Mouse (Mus musculus): Measurements from ENCODE around the gene Ube2m.
A peak's percentile ranks its signal among the peaks of the same experiment; 100 is the strongest.
"Not testable (repeated sequence)": the region's sequence is repeated elsewhere in the genome, so short reads cannot be mapped to it uniquely, and the experiment has no call there.

The Ube2m gene

GRCm38 (mm10) chr7:13037901-13038555 is at the start of gene Ube2m:
Gene Ube2m (minus strand): TSS chr7:13038275.
- peak; percentile 100 for DNase-seq

- DNase-seq: no peak
Observed at GRCm38 (mm10) chr7:13072293-13072692, 34.2 kb upstream of the Ube2m start.

DNA sequence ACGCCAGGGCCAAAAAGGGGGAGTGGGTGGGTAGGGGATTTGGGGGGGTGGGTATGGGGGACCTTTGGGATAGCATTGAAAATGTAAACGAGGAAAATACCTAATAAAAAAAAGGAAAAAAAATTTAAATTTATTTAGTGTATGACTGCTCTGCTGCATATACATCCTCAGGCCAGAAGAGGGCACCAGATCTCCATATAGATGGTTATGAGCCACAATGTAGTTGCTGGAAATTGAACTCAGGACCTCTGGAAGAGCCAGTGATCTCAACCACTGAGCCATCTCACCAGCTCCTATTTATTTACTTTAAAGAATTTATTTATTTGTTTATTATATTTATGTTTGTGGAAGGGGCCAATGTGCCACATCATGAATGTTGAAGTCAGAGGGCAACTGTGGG is 25.3 kb upstream of the Ube2m start:
- DNase-seq: not testable (repeated sequence)

DNA sequence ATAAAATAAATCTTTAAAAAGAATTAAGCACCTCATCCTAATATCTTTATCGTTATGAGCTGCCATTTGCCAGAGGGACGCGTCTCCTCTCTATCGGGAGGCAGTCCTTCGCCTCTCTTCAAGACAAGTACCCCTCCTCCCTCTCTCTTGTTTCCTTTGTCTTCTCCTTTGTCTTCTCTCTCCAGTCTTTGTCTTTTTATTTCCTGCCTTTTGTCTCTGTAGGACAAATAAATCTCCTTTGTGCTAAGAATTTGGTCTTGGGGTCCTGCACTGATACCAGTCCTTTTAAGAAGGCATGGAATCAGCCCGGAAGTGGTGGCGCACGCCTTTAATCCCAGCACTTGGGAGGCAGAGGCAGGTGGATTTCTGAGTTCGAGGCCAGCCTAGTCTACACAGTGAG is 21.5 kb upstream of the Ube2m start:
- DNase-seq: no peak

DNA sequence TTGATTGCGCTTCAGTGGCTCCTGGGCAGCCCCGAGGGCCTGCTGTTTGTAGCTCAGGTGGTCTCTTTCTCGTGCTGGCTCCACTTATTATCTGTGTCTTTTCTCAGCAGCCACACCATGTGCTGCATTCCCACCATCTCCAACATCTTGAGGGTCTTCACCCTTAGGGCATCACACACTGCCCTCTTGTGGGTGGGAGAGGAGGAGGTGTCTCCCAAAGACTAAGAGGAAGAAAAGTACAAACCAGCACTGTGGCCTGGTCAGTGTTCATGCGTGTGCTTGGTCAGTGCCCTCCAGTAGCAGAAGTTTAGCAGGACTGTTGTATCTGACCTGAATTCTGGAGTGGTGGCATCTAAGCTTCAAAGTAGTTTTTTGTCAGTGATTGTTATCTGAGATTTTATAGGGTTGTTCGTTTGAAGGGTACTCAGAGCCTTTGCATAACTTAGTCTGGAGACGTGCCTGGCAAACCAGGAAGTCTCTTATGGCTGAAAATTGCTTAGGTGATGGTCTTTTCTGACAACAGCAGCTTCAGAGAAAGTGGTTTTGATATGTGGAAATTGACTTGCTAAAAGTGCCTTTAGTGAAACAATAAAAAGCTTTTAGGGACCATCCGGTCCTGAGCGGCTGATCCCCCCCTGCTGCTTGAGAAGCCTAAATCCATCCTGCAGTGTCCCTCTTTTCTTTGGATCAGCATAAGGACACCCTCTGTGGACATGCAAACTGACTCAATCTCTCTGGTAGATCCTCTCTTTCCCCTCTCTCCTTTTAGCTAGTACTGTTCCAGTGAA is 19.0 kb upstream of the Ube2m start:
- DNase-seq: no peak

- DNase-seq: peak; percentile 96
Observed at GRCm38 (mm10) chr7:13054287-13055010, 16.4 kb upstream of the Ube2m start, which contains the start of gene Mzf1. Gene Mzf1 (minus strand): TSS chr7:13054764.

DNA sequence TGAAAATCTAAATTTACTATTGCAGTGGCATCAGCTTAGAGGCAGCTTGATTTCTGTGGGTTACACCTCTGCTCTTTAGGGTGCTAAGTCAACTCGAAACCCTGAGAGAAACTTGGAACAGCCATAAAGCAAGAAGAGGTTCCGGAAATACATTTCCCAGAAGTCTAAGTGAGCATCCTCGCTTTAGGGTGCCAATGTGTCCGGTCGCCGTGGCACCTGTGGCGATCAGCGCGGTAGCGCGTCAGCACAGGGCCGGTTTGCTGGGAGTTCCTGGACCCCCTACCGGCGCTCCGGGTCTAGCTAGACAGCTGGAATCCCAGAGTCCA is 15.8 kb upstream of the Ube2m start:
- DNase-seq: no peak

DNA sequence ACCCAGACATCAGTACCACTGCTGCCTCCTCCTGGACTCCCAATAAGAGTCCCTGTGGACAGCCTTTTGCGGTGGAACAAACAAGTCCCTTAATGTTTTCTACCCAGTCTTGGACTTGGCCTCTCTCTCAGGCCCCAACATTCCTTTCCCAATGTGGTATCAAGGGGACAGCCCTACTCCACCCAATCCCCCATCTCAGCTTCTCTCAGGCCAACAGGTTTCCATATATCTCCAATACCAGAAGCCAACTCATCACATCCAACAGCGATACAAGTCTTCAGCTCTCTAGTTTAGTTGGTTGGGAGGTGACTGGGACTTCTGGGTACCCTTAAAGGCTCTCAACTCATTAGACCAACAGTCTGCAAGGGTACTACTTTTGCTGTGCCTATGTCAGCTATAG is 15.4 kb upstream of the Ube2m start:
- DNase-seq: no peak

GRCm38 (mm10) chr7:13053001-13053400 is 14.9 kb upstream of the Ube2m start:
- DNase-seq: no peak

DNA sequence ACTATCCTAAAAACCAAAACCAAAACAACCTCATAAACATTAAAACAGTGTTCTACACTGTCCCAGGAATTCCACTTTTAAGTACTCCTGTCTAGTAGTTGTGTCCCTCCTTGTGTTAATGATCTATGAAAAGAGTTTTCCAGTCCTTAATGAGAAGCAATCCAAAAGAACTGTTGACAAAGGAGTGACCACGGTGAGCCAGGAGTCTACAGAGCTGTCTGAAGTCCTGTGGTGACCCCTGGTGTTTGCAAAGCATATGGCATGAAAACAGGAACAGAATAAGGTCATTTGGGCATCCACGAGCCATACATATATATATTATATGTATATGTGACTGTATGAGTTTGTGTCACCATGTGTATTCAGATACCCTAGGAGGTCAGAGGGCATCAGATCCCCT is 8.0 kb upstream of the Ube2m start:
- peak; percentile 81 for DNase-seq

GRCm38 (mm10) chr7:13044254-13044625 is 6.2 kb upstream of the Ube2m start:
- no peak for DNase-seq

GRCm38 (mm10) chr7:13043445-13044253 is 5.6 kb upstream of the Ube2m start:
- peak; percentile 37 for DNase-seq

DNA sequence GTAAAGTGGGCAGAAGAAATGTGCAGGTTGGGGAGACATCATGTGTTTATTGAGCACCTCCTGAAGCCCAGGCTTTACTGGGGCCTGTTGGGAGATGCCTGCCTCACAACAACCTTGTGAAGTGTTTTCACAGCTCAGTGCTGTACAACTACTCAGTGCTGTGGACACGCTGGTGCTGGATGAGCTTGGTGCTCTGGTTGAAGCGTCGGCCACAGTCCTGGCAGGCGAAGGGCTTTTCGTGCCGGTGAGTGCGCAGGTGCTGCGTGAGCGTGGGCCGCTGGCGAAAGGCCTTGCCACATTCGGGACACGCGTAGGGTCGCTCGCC is 5.0 kb upstream of the Ube2m start:
- DNase-seq: no peak

- DNase-seq: no peak
Observed at GRCm38 (mm10) chr7:13042511-13042910, 4.4 kb upstream of the Ube2m start.

- no peak for DNase-seq
Observed at GRCm38 (mm10) chr7:13041256-13041655, 3.2 kb upstream of the Ube2m start.

- no peak for DNase-seq
Observed at GRCm38 (mm10) chr7:13039181-13039580, 1.1 kb upstream of the Ube2m start.

GRCm38 (mm10) chr7:13038621-13039169 is 620 bp upstream of the Ube2m start:
- no peak for DNase-seq

- DNase-seq: no peak
Observed at GRCm38 (mm10) chr7:13037366-13037765, 709 bp downstream of the Ube2m start.

GRCm38 (mm10) chr7:13036806-13037205 is 1.3 kb downstream of the Ube2m start:
- no peak for DNase-seq

DNA sequence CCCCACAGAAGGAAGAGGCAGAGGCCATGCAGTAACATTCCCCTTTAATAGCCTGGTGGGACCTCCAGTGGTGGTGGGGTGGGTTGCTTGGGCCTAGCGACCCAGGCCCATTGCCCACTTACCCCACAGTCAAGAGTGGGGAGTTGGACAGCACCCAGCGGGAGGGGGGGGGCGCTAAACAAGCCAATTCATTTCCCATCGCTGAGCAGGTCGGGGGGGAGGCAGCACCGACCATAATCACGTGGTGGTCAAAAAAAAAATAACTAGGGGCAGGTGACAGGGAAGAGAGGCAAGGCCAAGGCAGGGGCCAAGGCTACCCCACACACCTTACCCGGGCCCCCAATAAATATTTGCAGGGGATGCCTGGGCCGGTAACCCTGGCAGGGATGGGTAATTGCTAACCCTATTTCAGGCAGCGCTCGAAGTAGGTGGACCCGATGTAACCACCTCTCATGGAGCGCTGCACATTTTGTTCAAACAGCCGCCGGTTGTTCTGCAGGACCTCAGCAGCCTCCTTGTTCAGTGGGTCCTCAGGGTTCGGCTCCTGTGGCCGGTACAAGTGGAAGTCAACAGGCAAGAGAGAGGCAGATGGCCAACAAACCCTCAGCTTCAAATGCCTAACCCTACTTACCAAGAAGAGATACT is 2.7 kb downstream of the Ube2m start:
- peak; percentile 24 for DNase-seq

- DNase-seq: peak; percentile 98
Observed at GRCm38 (mm10) chr7:13034148-13034977, 3.7 kb downstream of the Ube2m start, which contains the start of gene Chmp2a. Gene Chmp2a (minus strand): TSS chr7:13034807.

Data from lung, postnatal 10 days (tissue).